Mouse (Mus musculus) hindlimb bud, embryonic 11.5 days (tissue): Measurements from ENCODE around the gene Sf1.

Source experiments
- DNase-seq: peaks from one replicate; pipeline ENCODE4 v3.0.0-alpha.2; 2012; ENCODE audit warnings: low read depth, low spot score; ENCODE audit errors: extremely low spot score

The Sf1 gene

GRCm38 (mm10) chr19:6418233-6418879 lies 54.9 kb downstream of the Sf1 start, which contains the start of gene Nrxn2:
Nrxn2 (plus strand) TSS chr19:6418731.
- DNase-seq = no peak

- DNase-seq = no peak
Measured at GRCm38 (mm10) chr19:6418984-6419692, 55.6 kb downstream of the Sf1 start.

- DNase-seq = no peak
Measured at GRCm38 (mm10) chr19:6419805-6420310, 56.4 kb downstream of the Sf1 start.

- no peak for DNase-seq
Measured at GRCm38 (mm10) chr19:6420481-6421210, 57.2 kb downstream of the Sf1 start.

- no peak for DNase-seq
Measured at GRCm38 (mm10) chr19:6421211-6421590, 57.7 kb downstream of the Sf1 start.

GRCm38 (mm10) chr19:6422014-6422413 lies 58.5 kb downstream of the Sf1 start:
- no peak for DNase-seq

- DNase-seq = no peak
Measured at GRCm38 (mm10) chr19:6423241-6423640, 59.8 kb downstream of the Sf1 start.

- no peak for DNase-seq
Measured at GRCm38 (mm10) chr19:6424137-6424881, 60.8 kb downstream of the Sf1 start.

GRCm38 (mm10) chr19:6425595-6425994 lies 62.1 kb downstream of the Sf1 start:
- no peak for DNase-seq

GRCm38 (mm10) chr19:6426703-6427500 lies 63.4 kb downstream of the Sf1 start:
- peak; percentile 41 for DNase-seq
